Mouse (Mus musculus) kidney, embryonic 16.5 days (tissue): ENCODE data around the gene Tmem30a. TPM values are rescaled to one million over a fixed set of nuclear protein-coding genes. Genes with fewer than 3 reads are reported as not detected.

ENCODE experiments used
- ATAC-seq: fragments of 200-750 bp; cut with Nextera tagmentation; 2 replicates; pipeline ENCODE4 v1.8.0; 2017; ENCODE audit warnings: moderate TSS enrichment; ENCODE audit not compliant: low FRiP score, low TSS enrichment
- H3K27ac ChIP-seq: fragments of 300-500 bp; sonication (generic); 2 replicates; pipeline ENCODE4 v1.5.1; 2014; ENCODE audit warnings: low read length
- H3K27me3 ChIP-seq: fragments of 300-500 bp; sonication (generic); 2 replicates; pipeline ENCODE4 v1.6.1; 2014; ENCODE audit warnings: low read length, control low read depth, mixed read lengths; ENCODE audit not compliant: insufficient read depth
- H3K36me3 ChIP-seq: fragments of 300-500 bp; sonication (generic); 2 replicates; pipeline ENCODE4 v1.6.1; 2014; ENCODE audit warnings: low read length, control low read depth, mixed read lengths; ENCODE audit not compliant: insufficient read depth
- H3K4me1 ChIP-seq: fragments of 300-500 bp; sonication (generic); 2 replicates; pipeline ENCODE4 v1.6.1; 2014; ENCODE audit warnings: low read length, control low read depth, mixed read lengths; ENCODE audit not compliant: insufficient read depth
- H3K4me2 ChIP-seq: fragments of 300-500 bp; sonication (generic); replicated peaks from 2 replicates; pipeline ENCODE4 v1.6.1; 2014; ENCODE audit warnings: low read depth, low read length
- H3K4me3 ChIP-seq: fragments of 300-500 bp; sonication (generic); 2 replicates; pipeline ENCODE4 v1.5.1; 2014; ENCODE audit warnings: mild to moderate bottlenecking, low read length
- H3K9ac ChIP-seq: fragments of 300-500 bp; sonication (generic); replicated peaks from 2 replicates; pipeline ENCODE4 v1.6.1; 2014; ENCODE audit warnings: low read length
- H3K9me3 ChIP-seq: fragments of 300-500 bp; sonication (generic); 2 replicates; pipeline ENCODE4 v1.6.1; 2016; ENCODE audit warnings: low read length, control low read depth
- WGBS: fragments of 180-500 bp; shearing (Covaris S2); extraction: QIAGEN DNeasy Blood & Tissue Kit; methylation state at CpG from one replicate; pipeline ENCODE4 v1.1.7; 2014; 5-methylcytosine and 5-hydroxymethylcytosine counted together
- polyA plus RNA-seq: library from polyadenylated mRNA; unstranded; fragments of >200 nt; fragmentation: Nextera tagmentation; extraction: Ambion mirVana; gene quantifications from 2 replicates; pipeline ENCODE4 v1.2.1, GENCODE M21; 2015

Gene Tmem30a
- polyA plus RNA-seq: 81.4 and 86.2 TPM in 2 replicates

- H3K9me3 ChIP-seq: no peaks in the 10 kb centered on the region
- no peaks in the 10 kb centered on the region for H3K36me3 ChIP-seq
- peak within 1 kb of the TSS; percentile 91 for H3K27ac ChIP-seq
- peak within 1 kb of the TSS; percentile 75 for H3K4me2 ChIP-seq
- H3K4me3 ChIP-seq: peak within 1 kb of the TSS; percentile 85
- WGBS: under 1% methylated on average over 90 of the region's 91 CpGs
- H3K4me1 ChIP-seq: peaks cover 6% of the 10 kb centered on the region
- peak; percentile 98 for ATAC-seq
- H3K9ac ChIP-seq: peak within 1 kb of the TSS; percentile 93
- H3K27me3 ChIP-seq: no peaks in the 10 kb centered on the region
Measured at GRCm38 (mm10) chr9:79792841-79793835, at the start of gene Tmem30a. Gene Tmem30a (minus strand): TSS chr9:79793507.

GRCm38 (mm10) chr9:79842615-79843014 is 49.3 kb upstream of the Tmem30a start:
- H3K4me3 ChIP-seq: no peak overlapping the region
- H3K4me2 ChIP-seq: no peak overlapping the region
- no peaks in the 10 kb centered on the region for H3K4me1 ChIP-seq
- 83% methylated on average over 6 of the region's 6 CpGs for WGBS
- ATAC-seq: no peak
- no peaks in the 10 kb centered on the region for H3K9me3 ChIP-seq
- H3K27me3 ChIP-seq: no peaks in the 10 kb centered on the region
- H3K36me3 ChIP-seq: no peaks in the 10 kb centered on the region
- no peak overlapping the region for H3K9ac ChIP-seq
- no peak overlapping the region for H3K27ac ChIP-seq

- Histone ChIP-seq H3K9me3 (no peaks in the 10 kb centered on the region), H3K36me3 (no peaks in the 10 kb centered on the region), H3K27ac (no peak overlapping the region), H3K4me1 (no peaks in the 10 kb centered on the region), H3K9ac (no peak overlapping the region), H3K27me3 (no peaks in the 10 kb centered on the region), H3K4me3 (no peak overlapping the region), H3K4me2 (no peak overlapping the region)
- no peak for ATAC-seq
Measured at GRCm38 (mm10) chr9:79842028-79842427, 48.7 kb upstream of the Tmem30a start.

GRCm38 (mm10) chr9:79831294-79831693 is 38.0 kb upstream of the Tmem30a start:
- Histone ChIP-seq H3K36me3 (no peaks in the 10 kb centered on the region), H3K27me3 (no peaks in the 10 kb centered on the region), H3K4me2 (no peak overlapping the region), H3K4me1 (no peaks in the 10 kb centered on the region), H3K27ac (no peak overlapping the region), H3K9me3 (no peaks in the 10 kb centered on the region), H3K4me3 (no peak overlapping the region), H3K9ac (no peak overlapping the region)
- ATAC-seq: no peak
- WGBS: 83% methylated on average over 1 of the region's 1 CpGs

GRCm38 (mm10) chr9:79830874-79831273 is 37.6 kb upstream of the Tmem30a start:
- WGBS: 34% methylated on average over 4 of the region's 4 CpGs
- no peak overlapping the region for H3K4me3 ChIP-seq
- no peak overlapping the region for H3K4me2 ChIP-seq
- H3K4me1 ChIP-seq: no peaks in the 10 kb centered on the region
- H3K9me3 ChIP-seq: no peaks in the 10 kb centered on the region
- no peaks in the 10 kb centered on the region for H3K27me3 ChIP-seq
- no peak overlapping the region for H3K27ac ChIP-seq
- ATAC-seq: no peak
- no peak overlapping the region for H3K9ac ChIP-seq
- no peaks in the 10 kb centered on the region for H3K36me3 ChIP-seq

GRCm38 (mm10) chr9:79829842-79830800 is 36.8 kb upstream of the Tmem30a start:
- Histone ChIP-seq H3K36me3 (no peaks in the 10 kb centered on the region), H3K4me3 (no peak overlapping the region), H3K4me2 (no peak overlapping the region), H3K4me1 (no peaks in the 10 kb centered on the region), H3K27ac (no peak overlapping the region), H3K9ac (no peak overlapping the region), H3K9me3 (no peaks in the 10 kb centered on the region), H3K27me3 (no peaks in the 10 kb centered on the region)
- 79% methylated on average over 23 of the region's 23 CpGs for WGBS
- no peak for ATAC-seq

GRCm38 (mm10) chr9:79827072-79827471 is 33.8 kb upstream of the Tmem30a start:
- Histone ChIP-seq H3K27me3 (no peaks in the 10 kb centered on the region), H3K9me3 (no peaks in the 10 kb centered on the region), H3K36me3 (no peaks in the 10 kb centered on the region), H3K4me2 (no peak overlapping the region), H3K9ac (no peak overlapping the region), H3K4me1 (no peaks in the 10 kb centered on the region), H3K4me3 (no peak overlapping the region), H3K27ac (no peak overlapping the region)
- ATAC-seq: no peak
- WGBS: 61% methylated on average over 2 of the region's 2 CpGs

- ATAC-seq: no peak
- Histone ChIP-seq H3K4me2 (no peak overlapping the region), H3K36me3 (no peaks in the 10 kb centered on the region), H3K27ac (no peak overlapping the region), H3K9me3 (no peaks in the 10 kb centered on the region), H3K4me1 (no peaks in the 10 kb centered on the region), H3K9ac (no peak overlapping the region), H3K27me3 (no peaks in the 10 kb centered on the region), H3K4me3 (no peak overlapping the region)
- WGBS: 73% methylated on average over 7 of the region's 7 CpGs
Measured at GRCm38 (mm10) chr9:79825526-79825925, 32.2 kb upstream of the Tmem30a start.

GRCm38 (mm10) chr9:79823856-79824255 is 30.5 kb upstream of the Tmem30a start:
- Histone ChIP-seq H3K27ac (no peak overlapping the region), H3K36me3 (no peaks in the 10 kb centered on the region), H3K27me3 (no peaks in the 10 kb centered on the region), H3K4me3 (no peak overlapping the region), H3K9ac (no peak overlapping the region), H3K9me3 (peaks cover 5% of the 10 kb centered on the region), H3K4me1 (no peaks in the 10 kb centered on the region), H3K4me2 (no peak overlapping the region)
- ATAC-seq: no peak
- WGBS: 77% methylated on average over 2 of the region's 2 CpGs
